Mouse (Mus musculus) heart, postnatal 25 days (tissue): Measurements from ENCODE around the gene Rsf1. TPM values are rescaled to one million over a fixed set of nuclear protein-coding genes. Genes with fewer than 3 reads are reported as not detected.

Experiments used
- total RNA-seq, 2 experiments: library from RNA; stranded (reverse); gene quantifications; 2 replicates each; pipeline ENCODE4 v1.2.3; 2021

Gene Rsf1
- total RNA-seq, 2 experiments from 2014 or later, result 15.0 to 17.4 TPM

Other genes with a start within 250 kb of the Rsf1 start
- gene Usp35, start 247.9 kb upstream of the Rsf1 start, total RNA-seq, result under 1 TPM; 0.61 to 0.65 TPM
- 1 to 10 TPM; 3.6 to 4.0 TPM for gene Kctd21, start 247.6 kb upstream of the Rsf1 start, total RNA-seq
- 1 to 10 TPM; 4.8 to 5.4 TPM for gene Alg8, start 208.3 kb upstream of the Rsf1 start, total RNA-seq
- gene Ndufc2, start 179.9 kb upstream of the Rsf1 start, total RNA-seq, result 100 to 1,000 TPM; 521 to 565 TPM
- 10 to 100 TPM; 32.7 to 44.2 TPM for gene Thrsp, start 162.2 kb upstream of the Rsf1 start, total RNA-seq
- under 1 TPM; 0.11 to 0.13 TPM for gene Kctd14, start 128.6 kb upstream of the Rsf1 start, total RNA-seq
- gene Ints4, start 98.9 kb upstream of the Rsf1 start, total RNA-seq, result 10 to 100 TPM; 41.5 to 44.9 TPM
- 10 to 100 TPM; 60.7 to 61.9 TPM for gene Aamdc, start 392 bp upstream of the Rsf1 start, total RNA-seq
- gene Clns1a, start 116.7 kb downstream of the Rsf1 start, total RNA-seq, result 10 to 100 TPM; 29.5 to 31.5 TPM
- 1 to 10 TPM; 1.6 to 1.9 TPM for gene Aqp11, start 158.4 kb downstream of the Rsf1 start, total RNA-seq
- gene Pak1, start 208.7 kb downstream of the Rsf1 start, total RNA-seq, result 1 to 10 TPM; 1.2 to 1.3 TPM